Comparison of ENCODE assay signal across 22 mouse cellular contexts in genomic region chr17:83767064-83767463, GRCm38 (mm10).
"Had no signal": no experiment of that assay in that cellular context is flagged by ENCODE, and none has a peak within 500 bp of the region (broad histone marks: within the 10 kb centered on the region; RNA-seq: fewer than 3 reads in every experiment).

No protein-coding gene starts in this region.

- H3K9me3 ChIP-seq: lung, embryonic 15.5 days; midbrain, embryonic 10.5 days; midbrain, embryonic 12.5 days; neural tube, embryonic 13.5 days; neural tube, embryonic 15.5 days; stomach, embryonic 15.5 days had no signal

- H3K27me3 ChIP-seq: lung, embryonic 15.5 days; midbrain, embryonic 12.5 days; neural tube, embryonic 13.5 days; neural tube, embryonic 15.5 days; stomach, embryonic 15.5 days had no signal

- DNase-seq: lung, adult 2 months; lung, postnatal 14 days; lung, postnatal 36 days; midbrain, embryonic 14.5 days; retina, postnatal 1 day; right cerebral cortex, adult 18-20 months; right cerebral cortex, postnatal 25 days; right cerebral cortex, postnatal 4 days; thymus, adult 2 months; thymus, postnatal 25 days; thymus, postnatal 4 days had no signal

- H3K27ac ChIP-seq: liver, embryonic 14.5 days; lung, embryonic 15.5 days; midbrain, embryonic 10.5 days; midbrain, embryonic 12.5 days; neural tube, embryonic 13.5 days; neural tube, embryonic 15.5 days; stomach, embryonic 15.5 days; stomach, postnatal 0 days had no signal

- H3K4me3 ChIP-seq: lung, embryonic 15.5 days; midbrain, embryonic 10.5 days; midbrain, embryonic 12.5 days; myocyte; neural tube, embryonic 13.5 days; neural tube, embryonic 15.5 days; stomach, embryonic 15.5 days had no signal

- H3K4me1 ChIP-seq: lung, embryonic 15.5 days; midbrain, embryonic 10.5 days; midbrain, embryonic 12.5 days; neural tube, embryonic 13.5 days; neural tube, embryonic 15.5 days; stomach, embryonic 15.5 days had no signal

- H3K4me2 ChIP-seq: lung, embryonic 15.5 days; midbrain, embryonic 12.5 days; neural tube, embryonic 13.5 days; neural tube, embryonic 15.5 days; stomach, embryonic 15.5 days had no signal

- ATAC-seq: lung, postnatal 0 days; midbrain, embryonic 16.5 days had no signal

- H3K9ac ChIP-seq: liver, embryonic 14.5 days; lung, embryonic 15.5 days; midbrain, embryonic 12.5 days; neural tube, embryonic 13.5 days; neural tube, embryonic 15.5 days; stomach, embryonic 15.5 days had no signal
